Mouse (Mus musculus): ENCODE measurements around the gene 1810010H24Rik. TPM values are rescaled to one million over a fixed set of nuclear protein-coding genes. Genes with fewer than 3 reads are reported as not detected.
A peak's percentile ranks its signal among the peaks of the same experiment; 100 is the strongest.

1810010H24Rik gene
- total RNA-seq, 2 experiments from 2014 or later: not detected

DNA sequence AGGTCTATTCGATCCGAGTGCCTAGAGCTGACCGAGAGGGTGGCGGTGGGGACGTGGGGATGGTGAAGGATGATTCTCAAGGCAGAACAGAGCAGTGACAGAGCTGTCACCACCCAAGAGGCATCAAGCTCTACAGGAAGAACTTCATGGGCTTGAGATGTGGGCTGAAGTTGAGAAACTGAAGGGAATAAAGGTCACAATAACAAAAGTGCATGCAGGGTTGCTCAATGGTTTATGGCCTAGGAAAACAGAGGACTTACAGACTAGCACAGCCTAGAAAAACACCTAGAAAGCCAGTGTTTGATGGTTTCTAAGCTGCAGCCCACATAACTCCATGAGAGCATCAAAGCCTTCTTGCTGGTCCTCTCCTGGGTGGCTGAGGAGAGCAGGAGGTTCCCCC is 13.9 kb downstream of the 1810010H24Rik start:
- ATAC-seq (replicated peaks; ENCODE audit: poor library complexity): no peak

DNA sequence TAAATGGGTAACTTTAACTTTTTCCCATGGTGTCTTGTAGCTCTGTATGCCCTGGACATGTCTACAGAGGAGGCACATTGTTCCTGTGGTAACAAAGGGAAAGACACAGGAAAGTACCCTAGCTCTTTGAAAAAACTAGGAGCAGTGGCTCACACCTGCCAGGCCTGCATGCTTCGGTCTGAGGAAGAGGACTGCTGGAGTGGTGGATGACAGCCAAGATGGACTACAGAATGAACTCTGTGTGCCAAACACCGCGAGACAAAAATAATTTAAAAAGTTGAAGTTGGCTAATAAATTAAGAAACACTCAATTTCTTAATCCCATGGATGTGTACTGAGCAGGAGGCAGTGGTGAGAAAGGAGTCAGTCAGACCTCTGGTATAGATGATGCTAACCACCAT is 15.9 kb downstream of the 1810010H24Rik start:
- ATAC-seq (replicated peaks; ENCODE audit: poor library complexity): no peak

DNA sequence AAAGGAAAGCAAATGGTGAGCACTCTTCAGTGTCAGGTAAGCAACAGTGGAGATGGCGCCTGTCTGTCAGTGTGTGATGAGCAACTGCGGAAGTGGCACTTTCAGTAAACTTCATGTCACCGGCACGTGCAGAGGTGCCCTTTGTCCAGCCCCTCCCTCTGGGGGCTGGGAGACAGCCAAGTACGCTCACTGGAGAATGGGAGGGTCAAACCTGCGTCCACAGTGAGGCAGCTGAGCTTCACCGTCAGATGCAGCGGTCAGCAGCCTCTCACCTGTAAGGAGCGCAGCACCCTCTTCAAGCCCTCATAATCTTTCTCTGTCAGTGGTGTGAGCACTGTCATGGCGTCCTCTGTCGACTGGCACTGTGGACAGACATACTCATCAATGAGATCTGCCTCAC is 17.9 kb downstream of the 1810010H24Rik start:
- ATAC-seq (replicated peaks; ENCODE audit: poor library complexity): no peak

DNA sequence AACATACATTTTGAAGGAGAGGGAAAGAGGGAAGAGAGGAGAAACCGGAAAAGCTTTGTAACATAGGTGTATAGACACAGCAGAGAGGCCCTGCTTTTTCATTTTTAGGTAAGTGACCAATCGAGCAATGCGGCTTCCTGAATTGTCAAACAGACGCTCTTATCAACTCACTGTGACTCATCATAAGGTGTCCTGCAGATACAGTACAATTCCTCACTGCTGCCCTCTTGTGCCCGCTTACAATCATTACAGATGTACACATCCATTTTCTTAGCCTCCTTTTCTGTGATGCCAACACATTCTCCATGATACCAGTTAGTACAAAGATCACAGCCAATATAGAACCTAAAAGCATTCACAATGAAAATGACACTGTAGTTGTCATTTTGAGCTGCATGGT is 18.8 kb downstream of the 1810010H24Rik start:
- ATAC-seq (replicated peaks; ENCODE audit: poor library complexity): peak; percentile 99

DNA sequence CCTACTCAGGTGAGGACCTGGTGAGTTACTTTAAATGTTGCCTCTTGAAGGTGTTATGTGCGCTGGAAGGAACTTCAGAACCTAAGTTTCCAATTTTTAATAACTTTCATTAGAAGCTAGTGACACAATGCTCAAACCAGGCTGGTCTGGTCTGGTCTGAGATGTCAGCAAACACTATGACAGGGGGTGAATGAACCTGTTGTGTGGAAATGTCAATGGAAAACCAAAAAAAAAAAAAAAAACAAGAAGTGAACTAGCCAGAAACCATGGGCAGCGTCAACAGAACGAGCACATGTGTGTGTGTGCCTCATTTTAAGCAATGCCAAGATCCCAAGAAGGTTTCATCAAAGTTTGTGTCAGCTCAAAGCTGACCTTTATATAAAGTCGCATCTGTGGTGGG is 20.1 kb downstream of the 1810010H24Rik start:
- ATAC-seq (replicated peaks; ENCODE audit: poor library complexity): no peak

DNA sequence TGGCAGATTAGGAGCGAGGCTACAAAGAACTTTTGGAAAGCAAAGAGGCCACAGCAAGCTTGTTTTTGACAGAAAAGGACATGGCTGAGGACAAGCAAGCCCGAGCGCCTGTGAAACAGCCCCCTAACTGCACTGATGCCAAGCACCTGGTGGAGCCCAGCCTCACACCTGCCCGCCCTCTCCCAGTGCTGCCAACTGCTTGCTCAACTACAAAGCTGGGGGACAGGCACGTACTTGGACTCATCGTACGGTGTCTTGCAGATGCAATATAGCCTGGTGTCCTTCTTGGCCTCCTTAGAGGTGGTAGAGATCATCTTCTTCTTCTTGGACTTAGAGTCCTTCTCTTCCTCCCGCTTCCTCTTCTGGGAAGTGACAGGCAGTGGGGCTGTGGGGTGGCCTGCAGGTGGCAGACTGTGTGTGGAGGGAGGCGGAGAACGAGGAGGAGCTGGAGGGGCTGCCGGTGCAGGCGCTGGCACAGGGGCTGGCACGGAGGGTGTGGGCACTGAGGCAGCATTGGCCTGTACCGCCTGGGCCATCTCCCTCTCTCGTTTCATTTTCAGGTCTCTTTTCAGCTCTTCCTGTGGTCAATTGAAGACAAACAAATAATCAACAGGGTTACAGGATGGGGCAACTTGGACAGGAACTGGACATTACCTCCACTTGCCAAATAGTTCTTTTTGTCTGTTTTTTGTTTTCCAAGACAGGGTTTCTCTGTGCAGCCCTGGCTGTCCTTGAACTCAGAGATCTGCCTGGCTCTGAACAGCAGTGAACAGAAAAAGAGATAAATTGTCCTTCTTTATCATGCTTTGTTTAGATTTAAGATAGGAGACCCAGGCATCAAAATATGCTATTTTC is 21.5 kb downstream of the 1810010H24Rik start:
- no peak for ATAC-seq (replicated peaks; ENCODE audit: poor library complexity)

DNA sequence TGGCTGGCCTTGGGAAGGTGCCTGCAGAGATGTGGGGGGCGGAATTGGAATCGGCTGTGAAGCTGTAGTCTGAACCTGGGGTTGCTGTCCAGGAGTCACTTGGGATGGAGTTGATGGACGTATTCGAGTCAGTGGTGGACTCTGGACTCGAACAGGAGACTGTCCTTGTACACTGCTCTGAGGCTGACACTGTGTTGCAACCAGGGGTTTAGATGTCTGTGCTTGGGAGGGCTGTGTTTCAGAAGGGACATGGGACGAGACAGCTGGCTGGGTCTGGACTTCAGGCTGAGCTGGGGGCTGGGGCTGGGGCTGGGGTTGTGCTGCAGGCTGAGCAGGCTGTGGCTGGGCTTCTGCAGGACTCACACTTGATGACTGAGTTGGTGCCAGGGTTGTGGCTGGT is 29.4 kb downstream of the 1810010H24Rik start:
- ATAC-seq (replicated peaks; ENCODE audit: poor library complexity): no peak

DNA sequence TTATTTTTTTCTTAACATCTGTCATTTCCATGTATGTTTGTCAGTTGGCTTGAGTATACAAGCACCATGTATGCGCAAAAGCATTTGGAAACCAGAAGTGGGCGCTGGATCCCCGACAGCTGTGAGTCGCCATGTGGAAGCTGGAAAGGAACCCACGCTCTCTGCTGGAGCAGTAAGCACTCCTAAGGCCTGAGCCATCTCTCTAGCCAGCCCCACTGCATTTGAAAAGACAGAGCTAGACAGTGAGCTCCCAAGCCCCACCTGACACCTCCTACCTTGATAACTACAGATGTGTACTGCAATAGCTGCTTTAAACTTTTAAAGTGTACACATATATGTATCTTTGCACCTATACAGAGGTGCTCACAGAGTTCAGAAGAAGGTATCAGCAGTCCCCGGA is 31.9 kb downstream of the 1810010H24Rik start:
- ATAC-seq (replicated peaks; ENCODE audit: poor library complexity): no peak

DNA sequence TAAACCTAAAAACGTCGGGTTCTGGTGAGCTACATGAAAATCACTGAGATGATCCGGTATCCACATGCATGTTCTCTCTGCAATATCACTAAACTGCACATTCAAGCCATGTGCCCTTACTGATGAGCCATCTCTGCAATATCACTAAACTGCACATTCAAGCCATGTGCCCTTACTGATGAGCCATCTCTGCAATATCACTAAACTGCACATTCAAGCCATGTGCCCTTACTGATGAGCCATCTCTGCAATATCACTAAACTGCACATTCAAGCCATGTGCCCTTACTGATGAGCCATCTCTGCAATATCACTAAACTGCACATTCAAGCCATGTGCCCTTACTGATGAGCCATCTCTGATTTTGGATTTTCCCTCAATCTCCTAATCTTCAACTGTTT is 34.2 kb downstream of the 1810010H24Rik start:
- ATAC-seq (replicated peaks; ENCODE audit: poor library complexity): peak; percentile 63

DNA sequence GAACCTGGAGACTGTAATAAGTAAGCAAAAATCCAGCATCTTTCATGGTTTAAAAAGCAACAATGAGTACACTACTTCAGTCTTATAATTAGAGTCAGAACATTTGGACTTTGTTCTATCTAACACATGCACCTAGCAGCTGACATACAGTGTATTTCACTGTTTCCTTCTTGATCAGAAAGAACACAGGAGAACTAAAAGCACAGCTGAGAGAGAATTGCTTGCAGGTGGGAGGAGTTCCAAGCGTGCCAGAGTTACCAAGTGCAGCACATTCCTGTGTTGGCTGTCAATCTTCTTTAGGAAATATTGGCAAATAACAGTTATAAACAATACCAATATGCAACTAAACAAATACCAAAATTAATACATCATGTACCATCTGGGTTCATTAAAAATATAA is 35.5 kb downstream of the 1810010H24Rik start:
- no peak for ATAC-seq (replicated peaks; ENCODE audit: poor library complexity)

DNA sequence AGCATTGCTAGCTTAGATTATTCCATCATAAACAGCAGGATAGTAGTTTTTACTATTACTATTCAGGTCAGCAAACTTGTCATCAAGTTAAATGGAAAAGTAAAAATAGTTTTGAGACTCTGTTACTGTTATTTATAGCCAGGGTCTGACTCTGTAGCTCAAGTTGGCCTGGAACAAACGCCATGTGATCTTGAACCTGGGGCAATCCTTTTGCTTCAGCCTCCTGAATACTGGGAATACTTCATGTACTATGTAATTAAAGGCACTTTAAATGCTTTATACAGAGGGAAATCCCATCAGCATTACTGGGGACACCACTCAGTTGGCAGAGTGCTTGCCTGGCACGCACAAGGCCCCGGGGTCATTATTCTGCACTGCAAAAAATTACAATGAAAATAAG is 37.6 kb downstream of the 1810010H24Rik start:
- no peak for ATAC-seq (replicated peaks; ENCODE audit: poor library complexity)

DNA sequence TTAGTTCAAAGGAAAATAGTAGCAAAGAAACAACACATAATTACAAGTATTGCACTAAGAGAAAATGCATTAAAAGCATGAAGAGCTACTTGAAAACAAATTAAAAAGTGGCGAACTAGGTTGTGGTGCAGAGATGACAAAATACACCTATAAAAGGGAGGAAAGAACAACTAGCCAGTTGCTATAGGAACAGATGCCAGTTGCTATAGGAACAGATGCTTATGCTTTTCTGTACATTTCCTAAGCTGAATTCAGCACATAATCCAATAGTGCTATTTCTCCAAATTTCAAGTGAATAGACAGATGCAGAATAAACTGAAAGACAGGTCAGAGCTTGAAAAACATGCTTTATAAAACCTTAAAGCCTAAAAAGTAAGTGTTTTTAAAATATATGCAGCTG is 39.1 kb downstream of the 1810010H24Rik start:
- ATAC-seq (replicated peaks; ENCODE audit: poor library complexity): no peak

DNA sequence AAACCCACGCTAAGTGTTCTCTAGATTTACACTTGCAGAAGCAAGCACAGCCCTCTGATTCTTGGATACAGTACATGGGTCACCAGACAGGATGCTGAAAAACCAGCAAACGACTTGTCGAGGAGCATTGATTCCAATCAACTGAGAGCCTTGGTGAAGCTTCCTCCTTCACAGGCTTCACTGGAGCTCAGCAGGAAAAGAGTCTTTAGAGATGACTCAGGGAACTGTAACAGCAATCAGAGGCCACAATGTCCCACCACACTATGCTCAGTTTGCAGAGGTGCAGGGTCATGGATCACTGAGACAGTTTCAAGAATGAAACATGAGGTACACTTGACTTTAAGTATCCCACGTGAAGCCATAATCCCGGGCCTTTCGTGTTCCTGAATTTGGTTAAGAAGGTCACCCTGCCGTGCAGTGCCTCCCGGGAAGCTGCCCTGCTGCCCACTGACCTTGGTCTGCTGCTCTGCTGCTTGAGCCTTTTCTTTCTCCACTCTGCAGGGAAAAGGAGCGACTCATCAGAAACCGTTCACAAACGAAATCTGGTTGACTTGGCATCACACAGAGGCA is 39.8 kb downstream of the 1810010H24Rik start:
- ATAC-seq (replicated peaks; ENCODE audit: poor library complexity): no peak

Other genes starting within 250 kb of the 1810010H24Rik start
- 12.4 and 13.3 TPM in 2 replicates for gene Polg2, start 246.1 kb upstream of the 1810010H24Rik start, total RNA-seq (2015)
- 7.2 and 13.5 TPM in 2 replicates for gene Polg2, start 246.1 kb upstream of the 1810010H24Rik start, total RNA-seq (2017)
- 850 and 903 TPM in 2 replicates for gene Ddx5, start 236.5 kb upstream of the 1810010H24Rik start, total RNA-seq (2015)
- gene Ddx5, start 236.5 kb upstream of the 1810010H24Rik start, total RNA-seq (2017): 1,040 and 1,207 TPM in 2 replicates
- 16.9 and 22.0 TPM in 2 replicates for gene Cep95, start 236.4 kb upstream of the 1810010H24Rik start, total RNA-seq (2015)
- gene Cep95, start 236.4 kb upstream of the 1810010H24Rik start, total RNA-seq (2017): 15.6 and 21.3 TPM in 2 replicates
- 23.3 and 25.3 TPM in 2 replicates for gene Smurf2, start 105.0 kb upstream of the 1810010H24Rik start, total RNA-seq (2015)
- 24.9 and 30.7 TPM in 2 replicates for gene Smurf2, start 105.0 kb upstream of the 1810010H24Rik start, total RNA-seq (2017)
- 322 and 354 TPM in 2 replicates for gene Kpna2, start 26.1 kb upstream of the 1810010H24Rik start, total RNA-seq (2015)
- 249 and 283 TPM in 2 replicates for gene Kpna2, start 26.1 kb upstream of the 1810010H24Rik start, total RNA-seq (2017)
- gene Bptf, start 106.4 kb downstream of the 1810010H24Rik start, total RNA-seq (2015): 58.9 and 63.3 TPM in 2 replicates
- 36.5 and 43.6 TPM in 2 replicates for gene Bptf, start 106.4 kb downstream of the 1810010H24Rik start, total RNA-seq (2017)
- 70.6 and 78.4 TPM in 2 replicates for gene Nol11, start 163.7 kb downstream of the 1810010H24Rik start, total RNA-seq (2015)
- 51.1 and 64.7 TPM in 2 replicates for gene Nol11, start 163.7 kb downstream of the 1810010H24Rik start, total RNA-seq (2017)